Mouse (Mus musculus) liver, embryonic 13.5 days (tissue): ENCODE data around the gene Klk1b21. TPM values are rescaled to one million over a fixed set of nuclear protein-coding genes. Genes with fewer than 3 reads are reported as not detected.
"Not testable (repeated sequence)": the region's sequence is repeated elsewhere in the genome, so short reads cannot be mapped to it uniquely, and the experiment has no call there.

ENCODE experiments used
- ATAC-seq: fragments of 200-750 bp; cut with Nextera tagmentation; 2 replicates; pipeline ENCODE4 v1.8.0; 2017; ENCODE audit warnings: low read depth, mild to moderate bottlenecking, moderate number of reproducible peaks, moderate library complexity
- DNase-seq: peaks from one replicate; pipeline ENCODE4 v3.0.0; 2022
- H3K27ac ChIP-seq: fragments of 300-500 bp; sonication (generic); 2 replicates; pipeline ENCODE4 v1.5.1; 2015; ENCODE audit warnings: moderate library complexity, mild to moderate bottlenecking, inconsistent platforms
- H3K27me3 ChIP-seq: fragments of 300-500 bp; sonication (generic); 2 replicates; pipeline ENCODE4 v1.6.1; 2015; ENCODE audit warnings: mild to moderate bottlenecking, inconsistent platforms
- H3K36me3 ChIP-seq: fragments of 300-500 bp; sonication (generic); 2 replicates; pipeline ENCODE4 v1.6.1; 2015; ENCODE audit warnings: mild to moderate bottlenecking, inconsistent platforms
- H3K4me1 ChIP-seq: fragments of 300-500 bp; sonication (generic); replicated peaks from 2 replicates; pipeline ENCODE4 v1.6.1; 2015; ENCODE audit warnings: inconsistent platforms
- H3K4me2 ChIP-seq: fragments of 300-500 bp; sonication (generic); 2 replicates; pipeline ENCODE4 v1.6.1; 2015; ENCODE audit warnings: inconsistent platforms, mild to moderate bottlenecking, moderate library complexity
- H3K4me3 ChIP-seq: fragments of 300-500 bp; sonication (generic); replicated peaks from 2 replicates; pipeline ENCODE4 v1.5.1; 2015; ENCODE audit warnings: mild to moderate bottlenecking, inconsistent platforms
- H3K9ac ChIP-seq: fragments of 300-500 bp; sonication (generic); 2 replicates; pipeline ENCODE4 v1.6.1; 2015; ENCODE audit warnings: mild to moderate bottlenecking, inconsistent platforms
- H3K9me3 ChIP-seq: fragments of 300-500 bp; sonication (generic); replicated peaks from 2 replicates; pipeline ENCODE4 v1.6.1; 2016; ENCODE audit warnings: inconsistent platforms
- WGBS: fragments of 180-500 bp; shearing (Covaris S2); methylation state at CpG from one replicate; pipeline ENCODE4 v1.1.7; 2015; ENCODE audit not compliant: insufficient replicate concordance; 5-methylcytosine and 5-hydroxymethylcytosine counted together
- polyA plus RNA-seq: library from polyadenylated mRNA; unstranded; fragments of >200 nt; fragmentation: Nextera tagmentation; extraction: Ambion mirVana; gene quantifications from 2 replicates; pipeline ENCODE4 v1.2.1, GENCODE M21; 2015

The Klk1b21 gene
- polyA plus RNA-seq: not detected in 2 replicates

- H3K27me3 ChIP-seq, DNase-seq, H3K4me2 ChIP-seq, ATAC-seq, H3K36me3 ChIP-seq, H3K4me3 ChIP-seq, H3K27ac ChIP-seq, H3K9ac ChIP-seq, H3K9me3 ChIP-seq, H3K4me1 ChIP-seq: not testable (repeated sequence)
- WGBS: 54% methylated on average over 3 of the region's 3 CpGs
Measured at GRCm38 (mm10) chr7:44102028-44102427, at the start of gene Klk1b21. Gene Klk1b21 (plus strand): TSS chr7:44102328.

GRCm38 (mm10) chr7:44072117-44072516 is 30.0 kb upstream of the Klk1b21 start:
- ATAC-seq (no peak), DNase-seq (no peak)
- Histone ChIP-seq H3K4me3 (no peak overlapping the region), H3K27me3 (no peaks in the 10 kb centered on the region), H3K4me1 (no peaks in the 10 kb centered on the region), H3K9ac (no peak overlapping the region), H3K27ac (no peak overlapping the region), H3K4me2 (no peak overlapping the region), H3K36me3 (no peaks in the 10 kb centered on the region), H3K9me3 (no peaks in the 10 kb centered on the region)
- 51% methylated on average over 2 of the region's 2 CpGs for WGBS

GRCm38 (mm10) chr7:44077703-44078102 is 24.4 kb upstream of the Klk1b21 start:
- no peak overlapping the region for H3K9ac ChIP-seq
- H3K9me3 ChIP-seq: no peaks in the 10 kb centered on the region
- WGBS: 36% methylated on average over 1 of the region's 1 CpGs
- no peaks in the 10 kb centered on the region for H3K27me3 ChIP-seq
- no peak overlapping the region for H3K4me3 ChIP-seq
- no peak overlapping the region for H3K4me2 ChIP-seq
- no peak for DNase-seq
- ATAC-seq: no peak
- H3K27ac ChIP-seq: no peak overlapping the region
- no peaks in the 10 kb centered on the region for H3K36me3 ChIP-seq
- H3K4me1 ChIP-seq: no peaks in the 10 kb centered on the region

GRCm38 (mm10) chr7:44096111-44096510 is 6.0 kb upstream of the Klk1b21 start:
- no peak overlapping the region for H3K4me2 ChIP-seq
- WGBS: 48% methylated on average over 1 of the region's 1 CpGs
- no peaks in the 10 kb centered on the region for H3K9me3 ChIP-seq
- no peak overlapping the region for H3K27ac ChIP-seq
- H3K4me1 ChIP-seq: no peaks in the 10 kb centered on the region
- no peak for DNase-seq
- H3K4me3 ChIP-seq: no peak overlapping the region
- ATAC-seq: no peak
- no peaks in the 10 kb centered on the region for H3K27me3 ChIP-seq
- H3K9ac ChIP-seq: no peak overlapping the region
- no peaks in the 10 kb centered on the region for H3K36me3 ChIP-seq

- H3K9ac ChIP-seq: no peak within 1 kb of the TSS
- WGBS: 51% methylated on average over 4 of the region's 4 CpGs
- no peak within 1 kb of the TSS for H3K27ac ChIP-seq
- ATAC-seq: no peak
- no peak within 1 kb of the TSS for H3K4me3 ChIP-seq
- H3K4me1 ChIP-seq: no peaks in the 10 kb centered on the region
- H3K27me3 ChIP-seq: no peaks in the 10 kb centered on the region
- no peaks in the 10 kb centered on the region for H3K9me3 ChIP-seq
- no peaks in the 10 kb centered on the region for H3K36me3 ChIP-seq
- H3K4me2 ChIP-seq: no peak within 1 kb of the TSS
- DNase-seq: peak; percentile 3
Measured at GRCm38 (mm10) chr7:44112373-44112772, 10.2 kb downstream of the Klk1b21 start, which contains the start of gene Klk1b22. Gene Klk1b22 (plus strand): TSS chr7:44112673.

GRCm38 (mm10) chr7:44123445-44123844 is 21.3 kb downstream of the Klk1b21 start:
- no peak for DNase-seq
- H3K4me2 ChIP-seq: no peak overlapping the region
- no peak overlapping the region for H3K27ac ChIP-seq
- H3K4me1 ChIP-seq: no peaks in the 10 kb centered on the region
- no peaks in the 10 kb centered on the region for H3K9me3 ChIP-seq
- H3K27me3 ChIP-seq: no peaks in the 10 kb centered on the region
- H3K9ac ChIP-seq: no peak overlapping the region
- H3K36me3 ChIP-seq: no peaks in the 10 kb centered on the region
- WGBS: 67% methylated on average over 6 of the region's 6 CpGs
- ATAC-seq: no peak
- no peak overlapping the region for H3K4me3 ChIP-seq

- 72% methylated on average over 3 of the region's 3 CpGs for WGBS
- Histone ChIP-seq H3K27me3 (no peaks in the 10 kb centered on the region), H3K4me1 (no peaks in the 10 kb centered on the region), H3K4me2 (no peak within 1 kb of the TSS), H3K9ac (no peak within 1 kb of the TSS), H3K36me3 (no peaks in the 10 kb centered on the region), H3K4me3 (no peak within 1 kb of the TSS), H3K27ac (no peak within 1 kb of the TSS), H3K9me3 (no peaks in the 10 kb centered on the region)
- no peak for DNase-seq
- no peak for ATAC-seq
Measured at GRCm38 (mm10) chr7:44136467-44136866, 34.3 kb downstream of the Klk1b21 start, which contains the start of gene Klk1b16. Gene Klk1b16 (plus strand): TSS chr7:44136767.

Other genes with a start within 250 kb of the Klk1b21 start
- gene Klk4, start 221.2 kb upstream of the Klk1b21 start, polyA plus RNA-seq: not detected in 2 replicates
- not detected in 2 replicates for gene Klk15, start 168.6 kb upstream of the Klk1b21 start, polyA plus RNA-seq
- gene Klk1b8, start 151.7 kb upstream of the Klk1b21 start, polyA plus RNA-seq: not detected in 2 replicates
- not detected in 2 replicates for gene Klk1b1, start 135.6 kb upstream of the Klk1b21 start, polyA plus RNA-seq
- not detected in 2 replicates for gene Klk1b9, start 126.3 kb upstream of the Klk1b21 start, polyA plus RNA-seq
- not detected in 2 replicates for gene Klk1b11, start 106.5 kb upstream of the Klk1b21 start, polyA plus RNA-seq
- not detected in 2 replicates for gene Klk1b26, start 90.2 kb upstream of the Klk1b21 start, polyA plus RNA-seq
- not detected in 2 replicates for gene Klk1b27, start 50.0 kb upstream of the Klk1b21 start, polyA plus RNA-seq
- not detected in 2 replicates for gene Klk1b22, start 10.3 kb downstream of the Klk1b21 start, polyA plus RNA-seq
- not detected in 2 replicates for gene Klk1b16, start 34.4 kb downstream of the Klk1b21 start, polyA plus RNA-seq
- gene Klk1b24, start 85.9 kb downstream of the Klk1b21 start, polyA plus RNA-seq: not detected in 2 replicates
- not detected in 2 replicates for gene Klk1b3, start 95.9 kb downstream of the Klk1b21 start, polyA plus RNA-seq
- gene Klk1b4, start 105.1 kb downstream of the Klk1b21 start, polyA plus RNA-seq: not detected in 2 replicates
- gene Klk1b5, start 113.6 kb downstream of the Klk1b21 start, polyA plus RNA-seq: not detected in 2 replicates
- not detected in 2 replicates for gene Klk1, start 123.0 kb downstream of the Klk1b21 start, polyA plus RNA-seq
- gene Gm36864, start 133.8 kb downstream of the Klk1b21 start, polyA plus RNA-seq: not detected in 2 replicates
- 1.3 and 1.6 TPM in 2 replicates for gene 1700028J19Rik, start 144.4 kb downstream of the Klk1b21 start, polyA plus RNA-seq
- gene 2410002F23Rik, start 144.4 kb downstream of the Klk1b21 start, polyA plus RNA-seq: 40.3 and 47.0 TPM in 2 replicates
- not detected in 2 replicates for gene Acp4, start 155.1 kb downstream of the Klk1b21 start, polyA plus RNA-seq
- gene Gm15517, start 159.1 kb downstream of the Klk1b21 start, polyA plus RNA-seq: not detected in 2 replicates
- gene Clec11a, start 204.6 kb downstream of the Klk1b21 start, polyA plus RNA-seq: 0.46 and 0.76 TPM in 2 replicates
- 0.06 TPM in 2 replicates for gene Shank1, start 207.9 kb downstream of the Klk1b21 start, polyA plus RNA-seq